Mouse (Mus musculus) layer of hippocampus, adult 8-10 months (tissue): ENCODE measurements around the gene Gtpbp8. TPM values are rescaled to one million over a fixed set of nuclear protein-coding genes. Genes with fewer than 3 reads are reported as not detected.

Source experiments
- DNase-seq, 2 experiments: peaks; one replicate each; pipeline ENCODE4 v3.0.0; 2022; ENCODE audit warnings: low spot score in 2 of 2
- total RNA-seq, 4 experiments: library from RNA; stranded (reverse); gene quantifications; 2 replicates each; pipeline ENCODE4 v1.2.4; 2022

The Gtpbp8 gene
- total RNA-seq, 4 experiments from 2014 or later = 20.8 to 27.8 (median 26.8) TPM

DNA sequence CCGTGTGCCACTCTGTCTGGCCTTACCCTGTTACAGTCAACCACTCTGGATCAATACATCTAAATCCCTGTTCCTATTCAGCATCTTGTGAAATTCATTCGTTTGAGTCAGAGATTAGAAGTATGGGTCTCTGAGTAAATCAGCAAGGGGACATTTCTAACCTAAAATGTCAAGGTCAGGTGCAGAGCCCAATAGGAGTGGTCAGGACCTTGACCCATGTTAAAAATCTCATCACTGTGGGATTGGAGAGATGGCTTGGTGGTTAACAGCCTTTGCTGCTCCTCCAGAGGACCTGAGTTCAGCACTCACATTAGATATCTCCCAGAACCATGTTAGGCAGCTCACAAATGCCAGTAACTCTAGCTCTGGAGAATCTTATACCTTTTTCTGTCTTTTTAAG lies 55.7 kb downstream of the Gtpbp8 start:
- no peak for DNase-seq

DNA sequence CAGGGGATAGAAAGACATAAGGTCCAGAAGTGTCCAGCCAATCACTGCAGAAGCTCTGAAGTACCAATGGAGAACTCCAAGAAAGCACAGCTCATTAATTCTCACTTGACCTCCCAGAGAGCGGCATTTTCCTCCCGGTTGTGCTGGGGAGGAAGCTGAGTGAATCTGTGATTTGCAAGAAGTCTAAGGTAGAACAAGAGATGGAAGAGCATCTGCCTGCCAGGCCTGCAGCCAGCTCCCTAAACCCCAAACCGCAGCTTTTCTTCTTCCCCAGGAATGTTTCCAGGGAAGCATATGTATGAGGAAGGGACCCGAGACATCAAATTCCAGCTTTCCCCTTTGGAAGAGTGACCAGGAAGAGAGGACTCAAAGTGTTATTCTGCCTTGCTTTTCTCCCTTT lies 57.7 kb downstream of the Gtpbp8 start:
- DNase-seq = no peak

DNA sequence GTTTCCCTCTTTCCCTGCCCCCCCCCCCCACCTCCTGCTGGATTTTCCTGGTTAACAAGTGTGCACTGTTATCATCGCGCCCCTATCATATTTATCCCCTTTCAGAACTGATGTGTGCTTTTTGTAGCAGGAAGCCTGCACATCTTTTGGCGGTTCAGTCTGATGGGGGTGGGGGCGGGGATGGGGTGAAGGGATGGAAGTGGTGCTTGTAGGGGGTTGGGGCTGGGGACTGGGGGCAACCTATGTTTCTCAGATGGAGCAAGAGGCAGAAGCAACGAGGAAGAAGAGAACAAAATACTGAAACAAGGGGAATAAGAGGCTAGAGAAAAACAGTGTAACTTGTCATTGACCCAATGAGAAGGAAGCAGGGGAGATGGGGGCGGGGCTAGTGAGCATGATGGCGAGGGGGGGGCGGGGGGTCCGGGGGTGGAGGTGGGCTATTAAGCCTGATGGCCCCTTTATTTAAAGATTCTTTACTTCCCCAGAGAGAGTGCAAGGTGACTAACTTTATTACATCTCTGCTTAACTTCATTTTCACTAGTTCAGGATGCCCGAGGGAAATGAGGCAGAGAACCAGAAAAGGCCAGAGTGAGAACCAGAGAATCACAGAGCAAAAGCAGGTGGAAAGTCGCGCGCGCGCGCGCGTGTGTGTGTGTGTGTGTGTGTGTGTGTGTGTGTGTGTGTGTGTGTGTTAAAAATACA lies 58.3 kb downstream of the Gtpbp8 start:
- no peak for DNase-seq

DNA sequence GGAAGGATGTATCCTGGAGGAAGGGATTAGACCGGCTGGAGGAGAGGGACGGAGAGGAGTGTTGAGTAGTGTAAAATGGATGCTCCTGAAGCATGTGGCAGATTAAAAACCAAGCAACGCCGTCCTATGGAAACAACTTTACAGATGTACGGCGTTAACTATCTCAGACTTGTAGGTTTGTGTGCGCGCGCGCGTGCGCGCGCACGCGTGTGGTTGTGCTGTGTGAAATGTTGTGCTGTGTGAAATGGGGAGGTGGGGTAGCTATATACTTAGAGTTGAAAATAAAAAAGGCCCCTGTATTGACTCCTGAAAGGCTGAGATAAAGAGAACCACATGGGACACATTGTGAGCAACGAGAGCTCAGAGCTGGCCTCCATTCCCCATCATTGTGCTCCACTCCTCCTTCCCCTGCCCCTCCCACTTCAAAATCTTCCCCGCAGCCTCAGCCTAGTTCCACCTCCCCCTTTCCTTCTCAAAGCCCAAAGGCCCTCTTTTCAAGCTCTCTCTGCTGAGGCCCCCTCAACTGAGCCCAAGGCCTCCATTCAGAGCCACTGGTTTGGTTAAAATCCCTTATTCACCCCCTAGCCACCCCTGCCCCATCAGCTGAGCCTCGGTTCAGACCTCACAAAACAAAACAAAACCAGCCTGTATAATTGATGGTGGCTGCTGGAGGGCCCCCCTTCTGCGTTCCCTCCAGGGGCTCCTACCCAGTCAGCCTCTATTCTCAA lies 59.0 kb downstream of the Gtpbp8 start:
- DNase-seq = no peak

Other genes starting within 250 kb of the Gtpbp8 start
- gene Boc, start 187.5 kb downstream of the Gtpbp8 start, total RNA-seq = 10 to 100 TPM; 10.7 to 13.4 (median 12.6) TPM
- gene Nepro, start 22.1 kb downstream of the Gtpbp8 start, total RNA-seq = 1 to 10 TPM; 5.0 to 9.0 (median 6.0) TPM
- gene Cd200r1, start 19.4 kb upstream of the Gtpbp8 start, total RNA-seq = under 1 TPM in 3 of 4 experiments, not detected in 1; 0.25 to 0.64 (median 0.56) TPM
- 1 to 10 TPM in 1 of 4 experiments, under 1 TPM in 1, not detected in 2; 0.47 to 1.1 TPM for gene Cd200r4, start 65.4 kb upstream of the Gtpbp8 start, total RNA-seq
- not detected for gene Cd200r2, start 120.7 kb upstream of the Gtpbp8 start, total RNA-seq
- not detected for gene Cd200r3, start 197.3 kb upstream of the Gtpbp8 start, total RNA-seq